Mouse (Mus musculus) left cerebral cortex, postnatal 36 days (tissue): Measurements from ENCODE around the gene Psmd13. TPM values are rescaled to one million over a fixed set of nuclear protein-coding genes. Genes with fewer than 3 reads are reported as not detected.
A peak's percentile ranks its signal among the peaks of the same experiment; 100 is the strongest.

Source experiments
- DNase-seq, 2 experiments: peaks; one replicate each; pipeline ENCODE4 v3.0.0; 2021 to 2022; ENCODE audit warnings: low spot score in 2 of 2, mixed read lengths in 1 of 2
- intact Hi-C: fragments of 180-260 bp; cut with DNase I; formaldehyde crosslinking; loops from one replicate; pipeline ENCODE4 v1.15.1; 2025
- total RNA-seq, 2 experiments: library from RNA; stranded (reverse); gene quantifications; 2 replicates each; pipeline ENCODE4 v1.2.3; 2021

Psmd13 gene
- total RNA-seq, 2 experiments from 2014 or later = 106 to 113 TPM

DNA sequence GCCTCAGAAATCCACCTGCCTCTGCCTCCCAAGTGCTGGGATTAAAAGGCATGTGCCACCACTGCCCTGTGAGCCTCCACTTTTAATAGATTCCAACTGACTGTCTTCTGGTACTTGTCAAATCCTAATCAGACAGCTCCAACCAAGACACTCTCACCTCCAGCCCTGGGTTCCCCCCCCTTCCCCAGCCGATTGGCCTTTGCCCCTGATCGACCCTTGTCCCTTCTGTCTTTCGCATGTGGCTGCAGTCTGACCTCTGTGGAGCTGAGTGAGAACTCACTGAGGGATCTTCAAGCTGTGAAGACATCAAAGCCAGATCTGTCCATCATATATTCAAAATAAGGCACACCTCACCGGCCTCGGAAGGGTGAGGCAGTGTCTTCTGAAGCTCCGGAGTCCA is 45.4 kb downstream of the Psmd13 start:
- intact Hi-C loops = no loop called here

GRCm38 (mm10) chr7:140938436-140938835 is 56.7 kb downstream of the Psmd13 start:
- intact Hi-C loops = no loop called here
- DNase-seq = no peak

More for the DNA sequence above, 45.4 kb downstream of the Psmd13 start:
- no peak for DNase-seq

GRCm38 (mm10) chr7:140938896-140939295 is 57.1 kb downstream of the Psmd13 start:
- DNase-seq = no peak
- intact Hi-C loops = no loop called here

GRCm38 (mm10) chr7:140939669-140940171 is 58.0 kb downstream of the Psmd13 start:
- DNase-seq = no peak
- intact Hi-C loops = no loop called here

DNA sequence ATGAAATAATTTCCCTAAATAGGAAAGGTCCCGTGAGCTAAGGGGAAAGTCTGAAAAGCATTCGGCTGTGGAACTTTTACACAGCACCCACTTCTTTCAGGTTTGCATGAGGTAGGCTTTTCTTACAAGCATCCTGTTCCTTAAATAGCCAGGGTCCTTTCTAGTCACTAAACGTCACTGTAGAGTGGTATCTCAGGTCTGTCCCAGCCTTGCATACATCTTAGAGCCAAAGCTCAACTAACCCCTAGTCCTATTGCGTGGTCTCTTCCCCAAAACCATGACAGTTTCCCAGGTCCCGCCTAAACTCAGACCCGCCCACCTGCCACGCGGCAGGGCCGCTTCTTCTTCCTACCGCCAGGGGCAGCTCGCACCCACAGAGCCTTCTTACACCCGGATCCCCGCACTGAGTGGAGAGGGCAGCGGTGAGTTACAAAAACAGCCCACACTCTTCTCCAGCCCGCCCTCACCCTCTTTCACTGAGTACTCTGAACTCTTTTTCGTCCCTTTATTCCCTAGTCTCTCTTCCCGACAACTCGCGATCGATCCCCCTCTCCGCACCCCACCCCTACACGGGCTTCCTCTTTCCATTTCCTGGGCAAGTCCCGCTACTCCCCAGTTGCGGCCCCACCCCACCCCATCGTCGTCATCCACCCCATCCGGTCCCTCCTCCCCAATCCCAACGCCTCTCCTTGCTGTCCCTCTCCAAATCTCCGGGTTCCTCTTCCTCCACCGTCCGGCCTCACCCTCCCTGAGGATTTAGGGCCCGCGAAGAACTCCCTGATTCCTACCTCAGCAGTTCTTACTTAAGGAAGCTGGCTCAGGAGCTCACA is 59.7 kb downstream of the Psmd13 start, which contains the start of gene Pgghg:
Gene Pgghg, plus strand, starts transcription at position 170 of the 830 bp plus-strand sequence.
- intact Hi-C loops = no loop called here
- peak; percentile 42 to 63 for DNase-seq

GRCm38 (mm10) chr7:140942341-140942740 is 60.6 kb downstream of the Psmd13 start:
- no peak for DNase-seq
- intact Hi-C loops = no loop called here

GRCm38 (mm10) chr7:140942811-140943210 is 61.0 kb downstream of the Psmd13 start:
- no peak for DNase-seq
- intact Hi-C loops = no loop called here

DNA sequence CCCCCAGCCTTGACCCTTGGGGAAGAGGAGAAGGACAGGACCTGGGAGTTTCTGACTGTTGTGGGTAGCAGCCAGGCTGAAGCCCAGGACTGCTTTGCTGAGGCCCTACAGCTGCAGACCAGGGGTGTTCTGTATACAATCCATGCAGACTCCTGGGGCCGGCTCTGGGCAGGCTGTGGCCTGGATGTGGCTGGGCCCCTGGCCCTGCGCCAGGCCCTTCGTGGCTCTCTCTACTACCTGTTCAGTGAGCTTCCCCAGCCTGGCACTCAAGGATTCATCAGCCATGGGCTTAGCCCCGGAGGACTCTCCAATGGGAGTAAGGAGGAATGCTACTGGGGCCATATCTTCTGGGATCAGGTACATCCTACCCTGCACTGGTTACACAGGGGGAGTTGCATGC is 61.6 kb downstream of the Psmd13 start:
- no peak for DNase-seq
- intact Hi-C loops = no loop called here

- intact Hi-C loops = no loop called here
- DNase-seq = no peak
Observed at GRCm38 (mm10) chr7:140944236-140944635, 62.5 kb downstream of the Psmd13 start.

- intact Hi-C loops = no loop called here
- DNase-seq = no peak
Observed at GRCm38 (mm10) chr7:140945247-140945646, 63.5 kb downstream of the Psmd13 start.

DNA sequence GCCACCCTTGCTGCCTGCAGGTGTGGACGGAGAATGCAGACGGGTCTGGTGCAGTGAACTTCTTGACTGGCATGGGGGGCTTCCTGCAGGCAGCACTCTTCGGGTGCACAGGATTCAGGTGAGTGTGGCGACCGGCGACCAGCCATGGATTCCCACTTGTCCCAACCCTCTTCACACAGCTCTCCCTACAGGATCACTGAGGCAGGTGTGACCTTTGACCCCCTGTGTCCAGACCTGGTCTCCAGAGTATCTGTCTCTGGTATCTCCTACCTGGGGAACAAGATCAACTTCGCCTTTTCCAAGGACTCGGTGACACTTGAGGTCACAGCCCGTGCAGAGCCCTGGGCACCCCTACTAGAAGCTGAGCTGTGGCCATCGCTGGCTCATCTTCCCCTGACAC is 64.5 kb downstream of the Psmd13 start:
- no peak for DNase-seq
- intact Hi-C loops = no loop called here

DNA sequence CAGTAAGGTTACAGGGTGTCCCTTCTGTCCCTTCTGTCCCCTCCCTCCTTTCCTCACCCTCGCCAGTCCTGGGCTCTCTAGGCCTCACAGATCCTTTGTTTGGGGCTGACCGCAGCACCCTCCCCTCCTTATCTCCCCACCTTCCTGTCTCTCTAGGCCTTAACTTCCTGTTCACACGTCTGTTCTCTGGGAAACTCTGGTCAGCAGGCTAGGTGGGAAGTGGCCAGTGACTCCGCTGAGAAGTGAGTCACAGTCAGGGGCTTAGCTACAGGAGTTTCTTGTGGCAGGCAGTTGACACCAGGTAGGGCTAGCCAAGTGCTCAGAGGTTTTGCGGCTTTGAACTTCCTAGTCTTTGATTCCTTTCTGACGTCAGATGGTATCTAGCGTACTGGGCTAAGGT is 65.2 kb downstream of the Psmd13 start:
- intact Hi-C loops = no loop called here

GRCm38 (mm10) chr7:140948161-140948560 is 66.4 kb downstream of the Psmd13 start:
- intact Hi-C loops = no loop called here

More for the DNA sequence above, 65.2 kb downstream of the Psmd13 start:
- no peak for DNase-seq

More at GRCm38 (mm10) chr7:140948161-140948560, 66.4 kb downstream of the Psmd13 start:
- no peak for DNase-seq

Other genes with a start within 250 kb of the Psmd13 start
- not detected for gene Olfr53, start 235.5 kb upstream of the Psmd13 start, total RNA-seq
- gene Olfr539, start 222.0 kb upstream of the Psmd13 start, total RNA-seq = under 1 TPM in 1 of 2 experiments, not detected in 1; 0.07 TPM
- gene Olfr45, start 200.0 kb upstream of the Psmd13 start, total RNA-seq = not detected
- not detected for gene Olfr541, start 184.7 kb upstream of the Psmd13 start, total RNA-seq
- gene Cyp2e1, start 118.2 kb upstream of the Psmd13 start, total RNA-seq = not detected
- gene Syce1, start 94.1 kb upstream of the Psmd13 start, total RNA-seq = under 1 TPM; 0.22 to 0.54 TPM
- 10 to 100 TPM; 22.2 to 31.0 TPM for gene Zfp941, start 59.8 kb upstream of the Psmd13 start, total RNA-seq
- gene Urah, start 47.0 kb upstream of the Psmd13 start, total RNA-seq = 1 to 10 TPM; 2.1 to 8.4 TPM
- not detected for gene Scgb1c1, start 36.4 kb upstream of the Psmd13 start, total RNA-seq
- gene Odf3, start 34.2 kb upstream of the Psmd13 start, total RNA-seq = not detected
- 1 to 10 TPM in 1 of 2 experiments, not detected in 1; 2.3 TPM for gene Gm45785, start 25.6 kb upstream of the Psmd13 start, total RNA-seq
- 10 to 100 TPM; 68.2 to 68.7 TPM for gene Ric8a, start 25.0 kb upstream of the Psmd13 start, total RNA-seq
- 10 to 100 TPM; 22.5 to 27.3 TPM for gene Bet1l, start 24.4 kb upstream of the Psmd13 start, total RNA-seq
- 10 to 100 TPM; 73.1 to 78.5 TPM for gene Sirt3, start 341 bp downstream of the Psmd13 start, total RNA-seq
- gene Cox8b, start 18.5 kb downstream of the Psmd13 start, total RNA-seq = not detected
- under 1 TPM; 0.47 to 0.54 TPM for gene Nlrp6, start 38.9 kb downstream of the Psmd13 start, total RNA-seq
- gene Pgghg, start 59.4 kb downstream of the Psmd13 start, total RNA-seq = 1 to 10 TPM; 3.3 to 5.8 TPM
- not detected for gene Ifitm5, start 68.3 kb downstream of the Psmd13 start, total RNA-seq
- gene Gm45717, start 74.0 kb downstream of the Psmd13 start, total RNA-seq = not detected
- gene Ifitm2, start 74.0 kb downstream of the Psmd13 start, total RNA-seq = 10 to 100 TPM; 12.3 to 14.0 TPM
- gene Ifitm1, start 85.3 kb downstream of the Psmd13 start, total RNA-seq = 1 to 10 TPM; 3.6 to 4.2 TPM
- 10 to 100 TPM in 1 of 2 experiments, 1 to 10 TPM in 1; 9.6 to 14.3 TPM for gene Ifitm3, start 128.8 kb downstream of the Psmd13 start, total RNA-seq
- gene Ifitm6, start 136.0 kb downstream of the Psmd13 start, total RNA-seq = not detected
- not detected for gene Gm17387, start 147.2 kb downstream of the Psmd13 start, total RNA-seq
- gene B4galnt4, start 179.1 kb downstream of the Psmd13 start, total RNA-seq = 10 to 100 TPM; 84.4 to 86.3 TPM
- gene Pkp3, start 196.2 kb downstream of the Psmd13 start, total RNA-seq = not detected
- 1 to 10 TPM; 1.7 to 2.8 TPM for gene Sigirr, start 218.6 kb downstream of the Psmd13 start, total RNA-seq
- not detected for gene Ano9, start 235.8 kb downstream of the Psmd13 start, total RNA-seq
- 10 to 100 TPM; 45.1 to 52.1 TPM for gene Ptdss2, start 240.4 kb downstream of the Psmd13 start, total RNA-seq